Mouse (Mus musculus) T-cell, adult 2 months (primary cell): ENCODE data around the gene Txndc5.

Source experiments
- DNase-seq: peaks from one replicate; pipeline ENCODE4 v3.0.0; 2022; ENCODE audit warnings: low spot score

The Txndc5 gene

DNA sequence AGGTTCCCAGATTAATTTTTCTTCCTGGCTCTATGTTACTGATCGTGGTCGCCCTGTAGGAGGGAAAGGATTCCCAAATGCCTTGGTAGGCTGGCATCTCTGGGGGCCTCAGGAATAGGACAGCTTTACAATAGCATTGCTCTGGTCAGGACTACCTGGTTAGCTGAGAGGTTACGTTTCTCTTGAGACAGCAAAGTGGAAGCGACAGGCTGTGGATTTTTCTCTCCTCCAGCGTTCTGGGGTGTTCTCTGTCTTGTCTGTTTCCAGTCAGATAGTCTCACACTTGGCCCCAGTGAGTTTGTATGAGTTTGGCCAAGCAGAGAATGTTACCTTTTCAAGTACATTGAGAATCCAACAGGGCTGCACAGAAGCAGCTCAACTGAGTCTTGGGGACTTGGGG, 77.2 kb downstream of the Txndc5 start:
- DNase-seq, result no peak
